Mouse (Mus musculus) myocyte (in vitro differentiated cells): ENCODE measurements around the gene Comp. TPM values are rescaled to one million over a fixed set of nuclear protein-coding genes. Genes with fewer than 3 reads are reported as not detected.

ENCODE experiments used
- H3K27me3 ChIP-seq: one replicate; pipeline ENCODE4 v1.6.1; 2011; ENCODE audit not compliant: control insufficient read depth, insufficient read depth, insufficient read length
- H3K36me3 ChIP-seq: one replicate; pipeline ENCODE4 v1.6.1; 2011; ENCODE audit not compliant: control insufficient read depth, insufficient read depth
- H3K4me2 ChIP-seq: one replicate; pipeline ENCODE4 v1.6.1; 2011; ENCODE audit warnings: low read depth, control low read depth
- H3K4me3 ChIP-seq: one replicate; pipeline ENCODE4 v1.5.1; 2011; ENCODE audit warnings: mild to moderate bottlenecking, control low read depth, moderate library complexity
- H3K79me2 ChIP-seq: one replicate; pipeline ENCODE4 v1.6.1; 2011; ENCODE audit not compliant: control insufficient read depth, insufficient read depth
- H3ac ChIP-seq: one replicate; pipeline ENCODE4 v1.6.1; 2011; ENCODE audit not compliant: control insufficient read depth, insufficient read length
- CEBPB ChIP-seq: IDR thresholded peaks from 2 replicates; pipeline ENCODE4 v1.6.1; 2011; ENCODE audit warnings: mild to moderate bottlenecking, moderate library complexity; ENCODE audit not compliant: poor library complexity, insufficient read depth, severe bottlenecking
- E2F4 ChIP-seq: IDR thresholded peaks from one replicate; pipeline ENCODE4 v1.6.1; 2011; ENCODE audit warnings: mild to moderate bottlenecking, control low read depth, moderate library complexity; ENCODE audit not compliant: insufficient read depth
- MAX ChIP-seq: IDR thresholded peaks from one replicate; pipeline ENCODE4 v1.6.1; 2011; ENCODE audit warnings: low read depth, mild to moderate bottlenecking, control low read depth
- MYOD1 ChIP-seq, 3 experiments: IDR thresholded peaks; one replicate each; pipeline ENCODE4 v1.6.1; 2011; ENCODE audit warnings: control low read depth in 2 of 3, low read depth in 2 of 3, mild to moderate bottlenecking in 2 of 3, moderate library complexity in 1 of 3; ENCODE audit not compliant: insufficient read length in 2 of 3, control insufficient read depth in 1 of 3
- MYOG ChIP-seq, 3 experiments: IDR thresholded peaks; one replicate each; pipeline ENCODE4 v1.6.1; 2011; ENCODE audit warnings: control low read depth in 2 of 3, low read depth in 2 of 3, mild to moderate bottlenecking in 2 of 3; ENCODE audit not compliant: insufficient read length in 2 of 3, control insufficient read depth in 1 of 3, insufficient read depth in 1 of 3
- POLR2A ChIP-seq: IDR thresholded peaks from one replicate; pipeline ENCODE4 v1.6.1; 2011; ENCODE audit warnings: low read depth, mild to moderate bottlenecking, control low read depth, moderate library complexity; ENCODE audit not compliant: insufficient read length
- POLR2AphosphoS2 ChIP-seq: IDR thresholded peaks from one replicate; pipeline ENCODE4 v1.6.1; 2011; ENCODE audit warnings: low read depth, control low read depth; ENCODE audit not compliant: insufficient read length
- REST ChIP-seq: IDR thresholded peaks from one replicate; pipeline ENCODE4 v1.6.1; 2011; ENCODE audit warnings: mild to moderate bottlenecking, control low read depth, moderate library complexity; ENCODE audit not compliant: insufficient read depth, insufficient read length
- SRF ChIP-seq: IDR thresholded peaks from one replicate; pipeline ENCODE4 v1.6.1; 2011; ENCODE audit warnings: low read depth; ENCODE audit not compliant: control insufficient read depth, insufficient read length
- TCF12 ChIP-seq: IDR thresholded peaks from one replicate; pipeline ENCODE4 v1.6.1; 2011; ENCODE audit warnings: mild to moderate bottlenecking, control low read depth; ENCODE audit not compliant: poor library complexity, insufficient read depth, severe bottlenecking
- TCF3 ChIP-seq: IDR thresholded peaks from one replicate; pipeline ENCODE4 v1.6.1; 2011; ENCODE audit warnings: low read depth, control low read depth; ENCODE audit not compliant: insufficient read length
- USF1 ChIP-seq: IDR thresholded peaks from one replicate; pipeline ENCODE4 v1.6.1; 2011; ENCODE audit warnings: low read depth, mild to moderate bottlenecking, control low read depth, moderate library complexity
- polyA plus RNA-seq: library from polyadenylated mRNA; unstranded; fragments of >200 nt; fragmentation: generic; extraction: Trizol; gene quantifications from one replicate; pipeline ENCODE4 v1.2.1, GENCODE M21; 2012; ENCODE audit warnings: missing spikeins

The Comp gene
- polyA plus RNA-seq = 0.05 TPM

DNA sequence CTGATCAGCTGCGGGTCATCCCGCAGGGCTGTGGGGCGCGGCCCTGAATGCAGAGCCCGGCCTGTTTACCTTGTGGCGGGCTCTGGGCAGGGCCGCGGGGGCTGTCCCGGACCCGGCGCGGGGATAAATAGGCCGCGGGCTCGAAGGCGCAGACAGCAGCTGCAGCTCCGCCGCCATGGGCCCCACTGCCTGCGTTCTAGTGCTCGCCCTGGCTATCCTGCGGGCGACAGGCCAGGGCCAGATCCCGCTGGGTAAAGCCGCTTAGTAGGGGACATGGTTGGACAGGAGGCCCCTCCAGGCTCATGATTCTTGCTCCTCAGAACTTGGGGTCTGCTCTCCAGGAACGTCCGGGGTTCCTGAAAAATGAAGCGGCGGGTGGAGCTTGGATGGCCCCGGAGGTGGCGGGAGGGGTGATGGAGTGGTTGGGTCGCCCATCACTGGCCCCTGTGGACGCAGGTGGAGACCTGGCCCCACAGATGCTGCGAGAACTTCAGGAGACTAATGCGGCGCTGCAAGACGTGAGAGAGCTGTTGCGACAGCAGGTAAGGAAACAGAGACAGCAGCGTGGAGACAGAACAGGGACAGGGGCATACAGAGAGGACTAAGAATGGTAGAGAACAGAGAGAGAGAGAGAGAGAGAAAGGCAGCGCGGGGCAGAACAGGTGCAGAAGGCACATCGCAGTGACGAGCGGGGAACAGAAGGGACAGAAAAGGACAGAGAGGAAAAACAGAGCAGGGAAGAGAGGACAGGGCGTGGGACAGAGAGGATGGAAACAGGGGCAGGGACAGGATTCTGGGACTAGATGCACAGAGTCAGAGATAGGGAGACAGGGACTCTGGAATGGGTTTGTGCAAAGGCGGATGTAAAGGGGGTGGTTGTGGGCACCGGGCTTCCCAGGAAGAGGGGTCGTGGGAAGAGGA lies at the start of gene Comp:
Gene Comp, plus strand, starts transcription at position 162 of the 921 bp plus-strand sequence.
- H3K4me3 ChIP-seq = peak within 1 kb of the TSS; percentile 8
- no peaks in the 10 kb centered on the region for H3K79me2 ChIP-seq
- TF ChIP-seq MYOD1 (IDR thresholded peaks at IDR 0.05; ENCODE audit: control insufficient read depth in 1 of 3, insufficient read length in 2 of 3, low read depth in 2 of 3) (peak in 2 of 3 experiments; percentile 13 to 56), TCF12 (no peak), TCF3 (no peak), USF1 (no peak), POLR2AphosphoS2 (no peak), MYOG (IDR thresholded peaks at IDR 0.05; ENCODE audit: control insufficient read depth in 1 of 3, insufficient read depth in 1 of 3, insufficient read length in 2 of 3, low read depth in 2 of 3) (peak in 2 of 3 experiments; percentile 33 to 50)
- H3K27me3 ChIP-seq = peaks cover 44% of the 10 kb centered on the region
- H3K36me3 ChIP-seq = no peaks in the 10 kb centered on the region
- H3ac ChIP-seq = no peak within 1 kb of the TSS
- H3K4me2 ChIP-seq = peak within 1 kb of the TSS; percentile 86

DNA sequence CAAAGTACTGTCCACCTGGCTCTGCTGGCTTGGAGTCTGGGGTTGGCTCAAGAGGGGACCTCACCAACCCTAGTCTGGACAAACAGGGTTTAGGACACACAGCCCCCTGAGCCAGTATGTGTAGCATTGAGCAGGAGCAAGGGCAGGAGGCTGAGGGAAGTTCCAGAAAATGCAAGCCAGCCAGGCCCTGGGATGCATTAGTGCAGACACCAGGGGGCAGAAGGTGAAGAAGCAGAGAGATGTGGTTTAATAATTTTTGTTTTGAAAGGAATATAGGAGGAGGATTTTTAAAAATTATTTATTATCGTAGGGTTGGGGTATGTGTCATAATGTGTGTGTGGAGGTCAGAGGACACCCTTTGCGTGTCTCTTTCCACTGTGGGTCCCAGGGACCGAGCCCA lies 49.6 kb upstream of the Comp start:
- Histone ChIP-seq H3ac (no peak overlapping the region), H3K4me2 (no peak overlapping the region), H3K79me2 (no peaks in the 10 kb centered on the region), H3K27me3 (no peaks in the 10 kb centered on the region), H3K36me3 (no peaks in the 10 kb centered on the region), H3K4me3 (no peak overlapping the region)
- no peak for TF ChIP-seq MAX
- no peak for TF ChIP-seq REST
- no peak for TF ChIP-seq SRF
- no peak for TF ChIP-seq MYOD1 (IDR thresholded peaks at IDR 0.05; ENCODE audit: control insufficient read depth in 1 of 3, insufficient read length in 2 of 3, low read depth in 2 of 3)
- TF ChIP-seq POLR2AphosphoS2 = no peak
- TF ChIP-seq TCF12 = no peak
- no peak for TF ChIP-seq E2F4
- no peak for TF ChIP-seq USF1
- TF ChIP-seq TCF3 = no peak
- TF ChIP-seq POLR2A = no peak
- TF ChIP-seq CEBPB = no peak
- TF ChIP-seq MYOG (IDR thresholded peaks at IDR 0.05; ENCODE audit: control insufficient read depth in 1 of 3, insufficient read depth in 1 of 3, insufficient read length in 2 of 3, low read depth in 2 of 3) = no peak

DNA sequence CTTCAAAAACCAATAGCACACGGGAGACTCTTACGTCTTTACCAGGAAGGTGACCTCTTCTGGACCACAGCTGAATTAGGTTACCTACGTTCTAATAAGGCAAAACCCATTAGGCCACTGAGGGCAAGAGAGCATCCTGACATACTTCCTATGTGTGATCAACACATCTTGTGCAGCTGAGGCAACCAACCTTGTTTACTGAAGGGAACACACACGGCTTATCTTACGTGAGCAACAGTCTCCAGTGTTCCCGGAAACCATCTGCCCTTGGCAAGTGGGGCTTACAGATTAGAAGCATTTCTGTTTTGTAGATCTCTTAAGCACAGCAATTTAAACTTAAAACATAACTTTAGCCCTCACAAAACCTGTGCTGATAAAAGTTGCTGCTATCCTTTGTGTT lies 45.8 kb upstream of the Comp start:
- Histone ChIP-seq H3K27me3 (no peaks in the 10 kb centered on the region), H3ac (no peak overlapping the region), H3K36me3 (peaks cover 4% of the 10 kb centered on the region), H3K4me2 (no peak overlapping the region), H3K4me3 (no peak overlapping the region), H3K79me2 (no peaks in the 10 kb centered on the region)
- TF ChIP-seq USF1 (no peak), MYOG (IDR thresholded peaks at IDR 0.05; ENCODE audit: control insufficient read depth in 1 of 3, insufficient read depth in 1 of 3, insufficient read length in 2 of 3, low read depth in 2 of 3) (no peak), E2F4 (no peak), MAX (no peak), TCF3 (no peak), SRF (no peak), POLR2A (no peak), POLR2AphosphoS2 (no peak), CEBPB (no peak), TCF12 (no peak), MYOD1 (IDR thresholded peaks at IDR 0.05; ENCODE audit: control insufficient read depth in 1 of 3, insufficient read length in 2 of 3, low read depth in 2 of 3) (no peak), REST (no peak)

DNA sequence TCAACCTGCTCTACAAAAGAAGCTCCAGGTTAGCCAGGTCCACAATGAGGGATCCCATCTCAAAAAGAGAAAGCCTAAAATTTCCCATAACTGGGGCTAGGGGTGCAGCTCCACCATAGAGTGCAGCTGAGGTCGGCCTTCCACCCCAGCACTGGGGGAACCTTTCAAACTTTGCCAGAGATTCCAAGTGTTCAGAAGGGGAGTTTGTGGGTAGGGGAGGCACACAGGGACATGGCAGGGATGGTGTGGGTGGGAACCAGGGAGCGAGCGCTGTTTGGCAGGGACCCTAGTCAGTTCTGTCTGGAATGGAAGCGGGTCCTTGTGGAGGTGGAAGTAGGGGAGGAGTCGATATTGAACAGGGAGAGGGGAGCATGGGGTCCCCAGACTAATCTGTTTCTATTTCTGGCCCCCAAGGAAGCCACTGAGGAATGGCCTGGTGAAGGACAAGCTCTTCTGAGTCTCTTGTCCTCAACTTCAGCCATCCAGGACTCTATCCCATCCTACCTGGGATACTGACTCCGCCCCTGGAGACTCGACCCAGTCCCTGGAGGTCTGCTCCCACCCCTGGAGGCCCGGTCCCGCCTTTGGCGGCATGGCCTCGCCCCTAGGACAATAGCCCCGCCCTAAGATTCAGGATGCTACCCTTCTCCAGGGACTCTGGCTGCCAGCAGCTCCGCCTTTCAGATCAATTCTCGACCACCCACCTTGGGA lies 44.1 kb upstream of the Comp start, which contains the start of gene Gdf1:
Gene Gdf1, plus strand, starts transcription at position 694 of the 711 bp plus-strand sequence.
- Histone ChIP-seq H3K27me3 (no peaks in the 10 kb centered on the region), H3ac (no peak within 1 kb of the TSS), H3K4me3 (no peak within 1 kb of the TSS), H3K79me2 (no peaks in the 10 kb centered on the region), H3K36me3 (peaks cover 12% of the 10 kb centered on the region), H3K4me2 (no peak within 1 kb of the TSS)
- TF ChIP-seq USF1 = no peak
- no peak for TF ChIP-seq MYOD1 (IDR thresholded peaks at IDR 0.05; ENCODE audit: control insufficient read depth in 1 of 3, insufficient read length in 2 of 3, low read depth in 2 of 3)
- TF ChIP-seq POLR2AphosphoS2 = no peak
- no peak for TF ChIP-seq TCF3
- no peak for TF ChIP-seq MYOG (IDR thresholded peaks at IDR 0.05; ENCODE audit: control insufficient read depth in 1 of 3, insufficient read depth in 1 of 3, insufficient read length in 2 of 3, low read depth in 2 of 3)
- no peak for TF ChIP-seq MAX
- TF ChIP-seq SRF = no peak
- TF ChIP-seq REST = no peak
- no peak for TF ChIP-seq E2F4
- TF ChIP-seq CEBPB = no peak
- TF ChIP-seq POLR2A = no peak
- TF ChIP-seq TCF12 = no peak
